Mouse (Mus musculus): ENCODE data around the gene Zkscan17. TPM values are rescaled to one million over a fixed set of nuclear protein-coding genes. Genes with fewer than 3 reads are reported as not detected.

The Zkscan17 gene
- 10 to 100 TPM in 1 of 2 experiments, 1 to 10 TPM in 1; 8.5 to 12.0 TPM for total RNA-seq (2023)

GRCm38 (mm10) chr11:59526472-59527080, at the start of gene Zkscan17:
Gene Zkscan17, minus strand, starts transcription at chr11:59526751.

GRCm38 (mm10) chr11:59576135-59576534, 49.6 kb upstream of the Zkscan17 start, which contains the start of gene Olfr222:
Gene Olfr222, minus strand, starts transcription at chr11:59576235.

GRCm38 (mm10) chr11:59541324-59541723, 14.8 kb upstream of the Zkscan17 start, which contains the start of gene Nlrp3:
Gene Nlrp3, plus strand, starts transcription at chr11:59541568.

GRCm38 (mm10) chr11:59472326-59472677, 54.2 kb downstream of the Zkscan17 start, which contains the start of gene Zfp867:
Gene Zfp867, minus strand, starts transcription at chr11:59472474.

GRCm38 (mm10) chr11:59451086-59451485, 75.5 kb downstream of the Zkscan17 start, which contains the start of gene Snap47:
Gene Snap47, minus strand, starts transcription at chr11:59451186.

GRCm38 (mm10) chr11:59449741-59450229, 76.8 kb downstream of the Zkscan17 start, which contains the start of gene Jmjd4:
Gene Jmjd4, plus strand, starts transcription at chr11:59450045.

Other genes starting within 250 kb of the Zkscan17 start
- not detected for gene Wnt3a, start 236.0 kb downstream of the Zkscan17 start, total RNA-seq (2023)
- not detected for gene Wnt9a, start 219.8 kb downstream of the Zkscan17 start, total RNA-seq (2023)
- not detected for gene Prss38, start 151.1 kb downstream of the Zkscan17 start, total RNA-seq (2023)
- 1 to 10 TPM; 1.4 to 2.1 TPM for gene Jmjd4, start 76.7 kb downstream of the Zkscan17 start, total RNA-seq (2023)
- gene Snap47, start 75.6 kb downstream of the Zkscan17 start, total RNA-seq (2023) = 1 to 10 TPM; 3.1 to 3.4 TPM
- under 1 TPM; 0.35 to 0.47 TPM for gene Zfp867, start 54.3 kb downstream of the Zkscan17 start, total RNA-seq (2023)
- 100 to 1,000 TPM; 302 to 343 TPM for gene Nlrp3, start 14.8 kb upstream of the Zkscan17 start, total RNA-seq (2023)
- not detected for gene Olfr222, start 49.5 kb upstream of the Zkscan17 start, total RNA-seq (2023)
- not detected for gene Olfr223, start 66.5 kb upstream of the Zkscan17 start, total RNA-seq (2023)
- gene Mprip, start 134.6 kb upstream of the Zkscan17 start, total RNA-seq (2023) = 10 to 100 TPM; 47.2 to 49.8 TPM